Mouse (Mus musculus): ENCODE measurements around the gene Fam214b.

The Fam214b gene

GRCm38 (mm10) chr4:43038567-43039495, 7.2 kb downstream of the Fam214b start:
- no peak for DNase-seq (ENCODE audit: low spot score)

GRCm38 (mm10) chr4:43037860-43038566, 8.0 kb downstream of the Fam214b start:
- no peak for DNase-seq (ENCODE audit: low spot score)

GRCm38 (mm10) chr4:43036356-43036755, 9.7 kb downstream of the Fam214b start:
- DNase-seq (ENCODE audit: low spot score) = no peak

- no peak for DNase-seq (ENCODE audit: low spot score)
These were observed 10.2 kb downstream of the Fam214b start for GRCm38 (mm10) chr4:43035851-43036250.

GRCm38 (mm10) chr4:43033481-43033880, 12.5 kb downstream of the Fam214b start:
- no peak for DNase-seq (ENCODE audit: low spot score)

GRCm38 (mm10) chr4:43032501-43032900, 13.5 kb downstream of the Fam214b start:
- no peak for DNase-seq (ENCODE audit: low spot score)

- DNase-seq (ENCODE audit: low spot score) = peak; percentile 95
These were observed 14.6 kb downstream of the Fam214b start, which contains the start of gene Stoml2 for GRCm38 (mm10) chr4:43031237-43031995. Gene Stoml2, minus strand, starts transcription at chr4:43031710.

GRCm38 (mm10) chr4:43030780-43031230, 15.2 kb downstream of the Fam214b start:
- DNase-seq (ENCODE audit: low spot score) = no peak

- no peak for DNase-seq (ENCODE audit: low spot score)
These were observed 15.7 kb downstream of the Fam214b start for GRCm38 (mm10) chr4:43030352-43030751.

- DNase-seq (ENCODE audit: low spot score) = no peak
These were observed 16.3 kb downstream of the Fam214b start for GRCm38 (mm10) chr4:43029749-43030148.

GRCm38 (mm10) chr4:43029121-43029520, 16.9 kb downstream of the Fam214b start:
- DNase-seq (ENCODE audit: low spot score) = no peak

- peak; percentile 89 for DNase-seq (ENCODE audit: low spot score)
These were observed 20.7 kb downstream of the Fam214b start, which contains the start of gene Pigo for GRCm38 (mm10) chr4:43025084-43025960. Gene Pigo, minus strand, starts transcription at chr4:43025819.

- no peak for DNase-seq (ENCODE audit: low spot score)
These were observed 21.3 kb downstream of the Fam214b start for GRCm38 (mm10) chr4:43024673-43025072.

- no peak for DNase-seq (ENCODE audit: low spot score)
These were observed 24.7 kb downstream of the Fam214b start for GRCm38 (mm10) chr4:43021341-43021740.

- DNase-seq (ENCODE audit: low spot score) = no peak
These were observed 25.1 kb downstream of the Fam214b start for GRCm38 (mm10) chr4:43020876-43021275.

GRCm38 (mm10) chr4:43019641-43020465, 26.2 kb downstream of the Fam214b start:
- peak; percentile 75 for DNase-seq (ENCODE audit: low spot score)

- no peak for DNase-seq (ENCODE audit: low spot score)
These were observed 26.8 kb downstream of the Fam214b start for GRCm38 (mm10) chr4:43019176-43019575.

- DNase-seq (ENCODE audit: low spot score) = no peak
These were observed 27.9 kb downstream of the Fam214b start for GRCm38 (mm10) chr4:43018156-43018555.

GRCm38 (mm10) chr4:43012091-43012490, 33.9 kb downstream of the Fam214b start:
- no peak for DNase-seq (ENCODE audit: low spot score)
